Mouse (Mus musculus): ENCODE measurements around the gene Cntn5. TPM values are rescaled to one million over a fixed set of nuclear protein-coding genes. Genes with fewer than 3 reads are reported as not detected.

The Cntn5 gene
- total and polyA plus RNA-seq, 2 experiments from 2014 or later = 17.6 TPM

- no peak for ATAC-seq
- Histone ChIP-seq H3K9me3 (ENCODE audit: low read length) (no peaks in the 10 kb centered on the region), H3K36me3 (ENCODE audit: insufficient read depth, low read length) (no peaks in the 10 kb centered on the region), H3K9ac (replicated peaks; ENCODE audit: low read length) (no peak overlapping the region), H3K4me3 (ENCODE audit: low read length) (no peak overlapping the region), H3K4me2 (ENCODE audit: low read depth, low read length) (no peak overlapping the region), H3K4me1 (ENCODE audit: insufficient read depth, low read length) (no peaks in the 10 kb centered on the region), H3K27me3 (ENCODE audit: insufficient read depth, low read length) (no peaks in the 10 kb centered on the region), H3K27ac (no peak overlapping the region)
- no peak for TF ChIP-seq CTCF (IDR thresholded peaks at IDR 0.05; ENCODE audit: low read depth)
- no peak for DNase-seq (ENCODE audit: low spot score)
Measured at GRCm38 (mm10) chr9:10186063-10186462, 718.5 kb downstream of the Cntn5 start.

DNA sequence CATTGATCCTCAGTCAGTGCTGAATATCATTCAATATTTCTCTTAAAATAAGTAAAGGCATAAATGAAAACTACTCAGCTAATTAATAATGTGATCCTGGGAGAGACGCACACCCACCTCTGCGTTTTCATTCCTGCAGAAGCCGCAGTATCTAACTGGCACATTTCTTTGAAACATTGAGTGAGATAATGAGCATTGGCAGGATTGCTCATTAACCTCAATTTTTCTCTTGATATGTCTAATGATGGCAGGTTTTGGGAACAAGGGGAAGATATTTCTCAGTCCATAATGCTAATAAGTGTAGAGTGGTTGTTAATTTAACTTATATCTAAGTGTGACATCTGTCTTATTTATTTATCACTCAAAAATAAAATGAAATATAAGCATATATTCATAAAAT, 734.0 kb downstream of the Cntn5 start:
- no peak for ATAC-seq
- no peaks in the 10 kb centered on the region for H3K9me3 ChIP-seq (ENCODE audit: low read length)
- TF ChIP-seq CTCF (IDR thresholded peaks at IDR 0.05; ENCODE audit: low read depth) = no peak
- H3K9ac ChIP-seq (replicated peaks; ENCODE audit: low read length) = no peak overlapping the region
- H3K4me3 ChIP-seq (ENCODE audit: low read length) = no peak overlapping the region
- no peaks in the 10 kb centered on the region for H3K4me1 ChIP-seq (ENCODE audit: insufficient read depth, low read length)
- WGBS = 74% methylated on average over 3 of the region's 3 CpGs
- H3K4me2 ChIP-seq (ENCODE audit: low read depth, low read length) = no peak overlapping the region
- H3K36me3 ChIP-seq (ENCODE audit: insufficient read depth, low read length) = no peaks in the 10 kb centered on the region
- H3K27me3 ChIP-seq (ENCODE audit: insufficient read depth, low read length) = no peaks in the 10 kb centered on the region
- no peak for DNase-seq (ENCODE audit: low spot score)
- no peak overlapping the region for H3K27ac ChIP-seq

DNA sequence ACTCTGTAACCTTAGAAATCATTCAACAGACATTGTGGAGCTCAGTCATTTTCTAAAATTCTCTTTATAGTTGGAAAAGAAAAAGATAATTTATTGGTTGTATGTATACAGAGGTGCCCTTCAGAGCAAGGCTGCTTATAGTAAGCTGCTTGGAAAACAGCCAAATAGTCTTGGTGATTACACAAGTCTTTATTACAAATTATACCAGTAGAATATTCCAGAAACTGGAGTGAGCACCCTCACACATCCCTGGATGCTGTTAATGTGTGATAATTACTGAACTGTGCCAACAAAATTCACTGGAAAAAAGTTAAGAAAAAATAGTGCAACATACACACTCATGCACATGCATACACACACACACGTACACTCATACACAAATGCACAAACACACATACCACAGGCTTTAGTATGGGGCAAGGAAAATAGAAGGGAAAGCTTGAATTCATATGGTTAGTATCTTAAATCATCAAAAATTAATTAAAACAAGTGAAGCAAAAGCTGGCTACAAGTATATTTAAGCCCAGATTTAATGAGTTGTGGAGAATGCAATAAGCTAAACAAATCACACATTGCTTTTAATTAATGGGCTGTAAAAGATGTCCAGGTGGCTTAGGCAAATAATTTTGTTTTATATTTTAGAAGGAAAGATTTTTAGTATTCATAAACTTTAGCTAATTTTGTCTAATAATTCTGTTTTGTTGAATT, 783.1 kb downstream of the Cntn5 start:
- no peaks in the 10 kb centered on the region for H3K9me3 ChIP-seq (ENCODE audit: low read length)
- ATAC-seq (no peak), DNase-seq (ENCODE audit: low spot score) (peak; percentile 14)
- no peak for TF ChIP-seq CTCF (IDR thresholded peaks at IDR 0.05; ENCODE audit: low read depth)
- H3K9ac ChIP-seq (replicated peaks; ENCODE audit: low read length) = no peak overlapping the region
- no peak overlapping the region for H3K4me2 ChIP-seq (ENCODE audit: low read depth, low read length)
- no peak overlapping the region for H3K4me3 ChIP-seq (ENCODE audit: low read length)
- no peak overlapping the region for H3K27ac ChIP-seq
- WGBS = 88% methylated on average over 1 of the region's 1 CpGs
- no peaks in the 10 kb centered on the region for H3K4me1 ChIP-seq (ENCODE audit: insufficient read depth, low read length)
- H3K36me3 ChIP-seq (ENCODE audit: insufficient read depth, low read length) = no peaks in the 10 kb centered on the region
- no peaks in the 10 kb centered on the region for H3K27me3 ChIP-seq (ENCODE audit: insufficient read depth, low read length)

DNA sequence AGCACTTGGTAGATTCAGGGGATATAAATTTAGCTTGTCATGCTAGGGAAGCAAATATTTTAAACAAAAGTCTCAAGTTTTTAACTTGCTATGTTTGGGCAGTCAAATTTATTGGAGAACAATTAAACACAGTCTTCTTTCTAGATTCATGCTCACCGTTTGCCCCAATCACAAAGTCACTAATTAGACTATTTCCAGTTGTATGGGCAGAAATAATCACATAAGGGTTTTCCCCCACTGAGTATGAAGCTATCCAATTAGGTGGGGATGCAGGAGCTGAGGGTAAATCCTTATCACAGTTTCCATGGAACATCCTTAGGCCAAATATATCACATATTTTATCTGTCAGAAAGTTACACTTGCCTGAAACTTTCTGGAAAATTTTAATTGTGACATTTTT, 788.0 kb downstream of the Cntn5 start:
- 51% methylated on average over 1 of the region's 1 CpGs for WGBS
- Histone ChIP-seq H3K9me3 (ENCODE audit: low read length) (no peaks in the 10 kb centered on the region), H3K27me3 (ENCODE audit: insufficient read depth, low read length) (no peaks in the 10 kb centered on the region), H3K4me2 (ENCODE audit: low read depth, low read length) (no peak overlapping the region), H3K4me3 (ENCODE audit: low read length) (no peak overlapping the region), H3K9ac (replicated peaks; ENCODE audit: low read length) (no peak overlapping the region), H3K27ac (no peak overlapping the region), H3K4me1 (ENCODE audit: insufficient read depth, low read length) (no peaks in the 10 kb centered on the region), H3K36me3 (ENCODE audit: insufficient read depth, low read length) (no peaks in the 10 kb centered on the region)
- ATAC-seq = no peak
- no peak for TF ChIP-seq CTCF (IDR thresholded peaks at IDR 0.05; ENCODE audit: low read depth)
- no peak for DNase-seq (ENCODE audit: low spot score)

DNA sequence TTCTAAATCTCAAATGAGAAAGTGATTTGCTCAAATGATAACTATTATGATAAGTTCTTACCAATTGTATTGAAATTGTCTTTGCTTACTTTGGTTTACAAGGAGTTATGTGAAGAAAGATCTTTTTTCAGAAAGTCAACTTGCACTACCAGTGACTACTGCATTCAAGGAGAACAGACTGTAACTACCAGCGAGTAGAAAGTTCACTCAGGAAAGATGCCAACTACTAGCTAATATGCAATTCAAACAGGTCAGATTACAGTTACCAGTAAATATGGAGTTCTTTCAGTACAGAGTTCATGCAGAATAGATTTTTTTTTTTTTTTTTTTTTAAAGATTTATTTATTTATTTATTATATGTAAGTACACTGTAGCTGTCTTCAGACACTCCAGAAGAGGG, 795.4 kb downstream of the Cntn5 start:
- H3K4me3 ChIP-seq (ENCODE audit: low read length) = no peak overlapping the region
- DNase-seq (ENCODE audit: low spot score) (no peak), ATAC-seq (no peak)
- H3K27me3 ChIP-seq (ENCODE audit: insufficient read depth, low read length) = no peaks in the 10 kb centered on the region
- no peak for TF ChIP-seq CTCF (IDR thresholded peaks at IDR 0.05; ENCODE audit: low read depth)
- H3K9me3 ChIP-seq (ENCODE audit: low read length) = no peaks in the 10 kb centered on the region
- H3K4me2 ChIP-seq (ENCODE audit: low read depth, low read length) = no peak overlapping the region
- no peaks in the 10 kb centered on the region for H3K36me3 ChIP-seq (ENCODE audit: insufficient read depth, low read length)
- no peak overlapping the region for H3K27ac ChIP-seq
- no peak overlapping the region for H3K9ac ChIP-seq (replicated peaks; ENCODE audit: low read length)
- 80% methylated on average over 1 of the region's 1 CpGs for WGBS
- H3K4me1 ChIP-seq (ENCODE audit: insufficient read depth, low read length) = no peaks in the 10 kb centered on the region

- Histone ChIP-seq H3K27ac (no peak overlapping the region), H3K9ac (replicated peaks; ENCODE audit: low read length) (no peak overlapping the region), H3K4me3 (ENCODE audit: low read length) (no peak overlapping the region), H3K4me2 (ENCODE audit: low read depth, low read length) (no peak overlapping the region), H3K36me3 (ENCODE audit: insufficient read depth, low read length) (no peaks in the 10 kb centered on the region), H3K4me1 (ENCODE audit: insufficient read depth, low read length) (no peaks in the 10 kb centered on the region), H3K9me3 (ENCODE audit: low read length) (no peaks in the 10 kb centered on the region), H3K27me3 (ENCODE audit: insufficient read depth, low read length) (no peaks in the 10 kb centered on the region)
- ATAC-seq = 0 out of 2 replicates have a peak, but pooled peaks have one; percentile 18
- no peak for TF ChIP-seq CTCF (IDR thresholded peaks at IDR 0.05; ENCODE audit: low read depth)
- WGBS = 33% methylated on average over 4 of the region's 4 CpGs
- DNase-seq (ENCODE audit: low spot score) = no peak
Measured at GRCm38 (mm10) chr9:10107861-10108260, 796.7 kb downstream of the Cntn5 start.

DNA sequence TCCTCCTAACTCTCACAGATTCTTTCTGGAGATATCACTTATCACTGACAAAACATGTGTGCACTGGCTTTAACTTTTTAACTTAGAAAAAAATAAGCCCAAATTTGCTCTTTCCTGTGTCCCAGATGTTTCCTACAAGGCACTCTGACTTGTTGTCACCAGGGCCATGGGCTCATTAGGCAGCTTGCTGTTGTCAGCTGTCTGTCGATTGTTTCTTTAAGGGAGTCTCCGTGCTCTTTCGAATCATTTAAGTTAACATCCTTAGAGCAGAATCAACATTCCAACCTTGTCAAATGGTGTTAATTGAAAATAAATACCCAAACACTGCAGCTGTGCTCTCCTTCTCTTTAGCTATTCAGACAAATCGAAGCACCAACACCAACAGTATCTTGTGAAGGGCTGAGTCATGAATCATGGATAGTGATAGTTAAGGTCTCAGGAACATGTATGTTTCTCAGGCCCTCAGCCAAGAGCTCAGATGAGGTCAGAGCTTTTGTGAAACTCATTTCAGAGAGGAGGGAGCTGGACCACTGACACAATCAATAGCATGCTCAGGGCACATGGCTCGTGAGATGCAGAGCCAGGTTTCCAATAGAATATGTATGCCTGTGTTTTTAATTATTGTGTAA, 802.6 kb downstream of the Cntn5 start:
- H3K27ac ChIP-seq = no peak overlapping the region
- no peaks in the 10 kb centered on the region for H3K4me1 ChIP-seq (ENCODE audit: insufficient read depth, low read length)
- no peak overlapping the region for H3K4me2 ChIP-seq (ENCODE audit: low read depth, low read length)
- H3K4me3 ChIP-seq (ENCODE audit: low read length) = no peak overlapping the region
- no peaks in the 10 kb centered on the region for H3K36me3 ChIP-seq (ENCODE audit: insufficient read depth, low read length)
- TF ChIP-seq CTCF (IDR thresholded peaks at IDR 0.05; ENCODE audit: low read depth) = no peak
- H3K9ac ChIP-seq (replicated peaks; ENCODE audit: low read length) = no peak overlapping the region
- no peaks in the 10 kb centered on the region for H3K27me3 ChIP-seq (ENCODE audit: insufficient read depth, low read length)
- no peaks in the 10 kb centered on the region for H3K9me3 ChIP-seq (ENCODE audit: low read length)
- DNase-seq (ENCODE audit: low spot score) = no peak
- 65% methylated on average over 5 of the region's 5 CpGs for WGBS
- no peak for ATAC-seq
